Mouse (Mus musculus): ENCODE results near the gene Trim45.

Trim45 gene

GRCm38 (mm10) chr3:100932077-100932944 lies 10.3 kb downstream of the Trim45 start:
- DNase-seq, result peak; percentile 14

- no peak for DNase-seq
Observed at GRCm38 (mm10) chr3:100935521-100935920, 13.5 kb downstream of the Trim45 start.

- no peak for DNase-seq
Observed at GRCm38 (mm10) chr3:100936201-100936600, 14.2 kb downstream of the Trim45 start.

DNA sequence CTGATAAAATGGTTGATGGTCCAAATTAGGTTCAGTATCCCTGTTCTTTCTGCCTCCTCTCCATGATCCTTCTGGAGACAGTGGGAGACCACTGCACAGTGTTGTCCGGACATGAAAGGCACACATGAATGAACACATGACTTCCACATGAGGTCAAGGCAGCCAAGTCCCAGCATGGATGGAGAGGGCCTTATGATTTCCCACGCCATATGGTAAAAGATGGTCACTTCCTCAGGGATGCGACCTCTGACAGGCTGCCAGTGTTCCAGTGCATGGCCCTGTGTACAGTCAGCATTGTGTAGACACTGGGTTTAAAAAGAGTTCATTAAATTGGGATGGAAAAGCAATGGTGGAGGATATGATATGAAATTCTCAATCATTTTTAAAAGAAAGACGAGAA lies 16.2 kb downstream of the Trim45 start:
- DNase-seq, result no peak

DNA sequence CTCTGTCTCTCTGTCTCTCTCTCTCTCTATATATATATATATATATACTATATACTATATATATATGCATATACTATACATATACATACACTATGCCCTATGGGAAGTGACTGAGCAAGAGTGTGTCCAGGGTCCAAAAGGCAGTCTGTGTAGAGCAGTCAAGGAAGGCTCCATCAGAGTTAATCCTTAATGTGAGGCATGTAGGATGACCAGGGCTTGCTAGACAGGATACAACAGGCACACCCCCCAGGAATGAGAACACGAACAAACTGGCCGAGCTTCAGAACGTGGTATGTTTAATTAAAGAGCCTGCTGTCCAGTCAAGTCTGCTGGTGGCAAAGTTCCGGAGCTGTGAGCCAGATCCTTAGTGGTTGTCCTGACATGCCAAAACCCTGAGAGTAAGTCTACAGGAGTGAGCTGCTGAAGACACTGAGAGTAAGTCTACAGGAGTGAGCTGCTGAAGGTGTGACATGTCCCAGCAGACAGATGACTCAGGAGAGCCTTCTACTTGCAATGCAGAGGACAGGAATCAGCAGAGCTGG lies 18.6 kb downstream of the Trim45 start:
- DNase-seq, result no peak

GRCm38 (mm10) chr3:100947286-100947685 lies 25.3 kb downstream of the Trim45 start:
- DNase-seq, result no peak

- DNase-seq, result no peak
Observed at GRCm38 (mm10) chr3:100951531-100951930, 29.5 kb downstream of the Trim45 start.

GRCm38 (mm10) chr3:100954616-100955015 lies 32.6 kb downstream of the Trim45 start:
- DNase-seq, result no peak

GRCm38 (mm10) chr3:100961007-100961406 lies 39.0 kb downstream of the Trim45 start:
- no peak for DNase-seq

DNA sequence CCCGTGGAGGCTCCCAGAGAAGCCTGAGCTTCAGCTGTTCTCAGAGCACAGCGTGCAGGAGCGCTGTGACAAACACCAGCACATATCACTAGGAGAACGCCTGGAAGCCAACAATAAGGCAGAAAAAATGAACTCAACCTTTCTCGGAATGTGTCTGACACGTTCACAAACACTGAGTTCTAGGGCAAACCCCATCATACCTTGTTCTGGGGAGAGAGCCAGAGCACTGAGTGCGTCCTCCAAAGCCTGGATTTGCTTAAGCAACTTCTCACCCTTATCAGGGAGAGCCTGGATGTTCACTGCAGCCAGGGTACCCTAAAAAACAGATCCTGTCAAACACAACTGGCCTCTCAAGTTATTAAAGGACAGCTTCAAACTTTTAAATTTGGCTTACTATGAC lies 39.5 kb downstream of the Trim45 start:
- no peak for DNase-seq

- DNase-seq, result peak; percentile 64
Observed at GRCm38 (mm10) chr3:100963849-100964542, 42.0 kb downstream of the Trim45 start.

DNA sequence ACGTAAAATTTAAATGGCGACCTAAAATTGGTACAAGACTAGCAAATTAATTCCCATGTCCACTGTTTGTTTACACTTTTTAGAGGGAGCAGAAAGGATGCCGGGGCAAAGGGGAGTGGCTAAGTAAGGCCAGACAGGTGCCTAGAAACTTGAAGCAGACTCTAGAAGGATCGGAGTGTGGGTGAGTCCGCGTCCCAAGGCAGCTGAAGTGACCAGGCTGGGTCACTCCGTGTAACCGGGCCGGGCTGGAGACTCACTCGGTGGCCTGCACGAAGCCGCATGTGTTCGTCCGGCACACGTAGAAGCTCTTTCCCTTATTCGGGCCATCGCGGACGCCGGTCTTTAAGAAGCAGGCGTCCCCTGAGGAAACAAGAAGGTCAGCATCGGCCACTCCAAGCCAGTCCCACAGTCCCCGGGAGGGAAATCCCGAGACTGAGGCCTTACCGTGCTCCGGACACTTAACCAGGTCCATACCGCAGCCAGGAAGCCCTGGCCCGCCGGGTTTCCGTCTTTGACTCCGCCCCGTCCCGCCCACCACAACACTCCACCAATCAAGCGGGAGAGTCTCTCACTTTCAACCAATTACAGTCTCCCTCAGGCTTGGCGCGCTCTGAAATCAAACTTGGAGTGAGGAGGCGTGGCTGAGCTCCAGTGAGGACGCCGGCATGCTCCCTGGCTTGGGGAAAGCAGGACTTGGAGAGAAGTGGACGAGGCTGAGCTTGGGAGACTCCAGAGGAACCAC lies 47.3 kb downstream of the Trim45 start, which contains the start of gene Ttf2:
Gene Ttf2, minus strand, starts transcription at position 488 of the 742 bp plus-strand sequence.
- peak; percentile 96 for DNase-seq

GRCm38 (mm10) chr3:100973906-100974305 lies 51.9 kb downstream of the Trim45 start:
- DNase-seq, result peak; percentile 69

- DNase-seq, result no peak
Observed at GRCm38 (mm10) chr3:100979290-100979689, 57.3 kb downstream of the Trim45 start.
